Mouse (Mus musculus): Measurements from ENCODE around the gene Zbed5. TPM values are rescaled to one million over a fixed set of nuclear protein-coding genes. Genes with fewer than 3 reads are reported as not detected.

The Zbed5 gene
- polyA plus RNA-seq (2014; fragmentation: Illumina TruSeq; extraction: RNeasy Lipid Tissue Mini Kit (QIAGEN cat#74804); ENCODE audit: low read depth, low replicate concordance), result 1.4 TPM

DNA sequence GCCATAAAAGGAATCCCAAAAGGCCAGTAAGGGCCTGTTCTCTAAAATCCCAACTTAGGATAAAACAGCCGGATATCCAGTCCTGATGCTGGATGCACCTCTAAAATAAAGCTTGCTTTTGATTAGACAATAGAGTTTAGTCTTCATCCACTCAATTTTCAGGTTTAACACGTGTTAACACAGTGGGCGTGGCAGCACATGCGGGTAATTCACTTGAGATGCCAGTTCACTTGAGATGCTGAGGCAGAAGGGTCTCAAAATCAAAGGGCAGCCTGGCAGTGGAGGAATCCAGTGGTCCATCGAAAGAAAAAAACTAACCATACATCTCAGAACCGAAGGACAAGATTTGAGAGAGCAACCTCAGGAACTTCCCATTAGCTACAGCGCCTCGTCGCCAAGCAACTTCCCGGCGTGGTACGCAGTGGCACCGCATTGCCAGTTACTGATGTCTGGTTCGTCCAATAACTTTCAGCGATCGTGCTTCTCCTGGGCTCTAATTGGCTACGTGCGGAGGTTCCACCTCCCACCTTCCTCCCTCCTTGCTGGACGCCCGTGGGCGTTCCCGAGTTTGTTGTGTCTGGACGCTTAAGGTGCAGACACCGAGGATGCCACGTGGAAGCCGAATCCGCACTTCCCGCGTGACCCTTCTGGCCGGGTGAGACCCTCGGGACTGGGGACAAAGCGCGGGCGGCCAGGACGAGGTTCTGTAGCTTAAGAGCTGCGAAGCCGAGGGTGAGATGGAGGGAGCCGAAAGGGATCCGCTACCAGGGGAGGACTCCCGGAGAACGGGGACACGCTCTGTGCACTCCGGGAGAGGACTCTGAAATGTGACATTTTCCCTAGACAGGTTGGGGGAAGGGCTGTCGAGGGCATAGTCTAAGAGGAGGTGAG lies at the start of gene Zbed5:
Gene Zbed5 (plus strand): TSS at position 526 of the 891 bp plus-strand sequence.

DNA sequence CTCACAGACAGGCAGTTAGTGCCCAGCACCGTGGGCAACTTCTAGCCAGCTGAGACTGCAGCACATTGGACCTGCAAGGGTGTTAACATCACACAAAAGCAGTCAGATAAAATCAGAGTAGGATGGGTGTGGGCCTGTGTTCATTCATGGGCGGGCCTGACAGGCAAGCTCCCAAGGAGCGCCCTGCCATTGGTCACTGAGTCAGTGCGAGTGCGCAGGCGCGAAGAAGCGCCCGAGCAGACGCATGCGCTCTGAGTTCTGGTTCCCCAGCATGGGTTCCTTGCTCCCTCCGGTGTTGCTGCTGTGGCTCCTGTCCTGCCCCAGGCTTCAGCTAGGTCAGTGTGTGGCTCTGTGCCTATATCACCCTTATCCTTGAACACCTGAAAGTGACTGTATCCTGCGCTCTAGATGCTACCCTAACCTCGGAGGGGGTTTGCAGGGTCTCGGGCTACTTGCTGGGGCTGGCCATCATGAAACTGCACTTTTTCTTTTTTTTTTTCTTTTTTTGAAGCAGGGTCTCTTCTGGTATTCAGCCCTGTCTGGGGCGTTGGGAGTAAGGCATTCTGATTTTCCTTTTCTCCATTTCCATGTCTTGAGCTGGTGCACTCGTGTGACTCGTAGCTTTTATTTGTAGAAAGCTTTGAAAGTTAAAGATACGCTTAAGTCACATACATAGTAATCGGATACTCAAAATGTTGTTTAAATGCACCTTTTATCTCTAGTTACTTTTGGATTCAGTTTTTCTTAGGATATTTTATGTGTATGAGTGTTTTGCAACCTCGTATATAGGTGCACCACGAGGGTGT lies 48.6 kb upstream of the Zbed5 start, which contains the start of gene Sumf2:
Gene Sumf2 (plus strand): TSS at position 235 of the 806 bp plus-strand sequence.

DNA sequence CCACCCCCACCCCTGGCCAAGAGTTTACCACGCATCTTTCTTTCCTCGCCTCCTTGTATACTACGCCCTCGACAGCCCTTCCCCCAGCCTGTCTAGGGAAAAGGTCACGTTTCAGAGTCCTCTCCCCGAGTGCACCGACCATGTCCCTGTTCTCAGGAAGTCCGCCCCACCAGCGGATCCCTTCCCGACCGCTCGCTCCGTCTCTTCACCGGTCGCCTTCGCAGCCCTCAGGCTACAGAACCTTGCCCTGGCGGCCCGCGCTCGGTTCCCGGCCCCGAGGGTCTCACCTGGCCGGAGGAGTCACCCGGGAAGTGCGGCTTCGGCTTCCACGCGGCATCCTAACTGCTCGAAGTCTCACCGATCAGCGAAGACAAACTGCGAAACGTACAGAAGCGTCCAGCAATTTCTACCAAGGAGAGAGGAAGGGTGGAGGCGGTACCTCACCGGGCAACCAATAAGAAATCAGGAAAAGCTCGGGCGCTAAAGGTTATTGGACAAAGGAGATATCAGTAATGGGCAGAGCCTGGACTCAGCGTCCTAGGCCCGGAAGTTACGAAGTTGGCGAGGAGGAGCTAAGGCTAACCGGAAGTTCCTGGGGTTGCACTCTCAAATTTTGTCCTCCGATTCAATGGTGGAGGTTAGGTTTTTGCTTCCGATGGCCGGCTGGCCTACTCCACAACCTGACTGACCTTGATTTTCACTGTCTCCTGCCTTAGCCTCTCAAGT lies 8.4 kb upstream of the Zbed5 start, which contains the start of gene Chchd2:
Gene Chchd2 (minus strand): TSS at position 560 of the 726 bp plus-strand sequence.

DNA sequence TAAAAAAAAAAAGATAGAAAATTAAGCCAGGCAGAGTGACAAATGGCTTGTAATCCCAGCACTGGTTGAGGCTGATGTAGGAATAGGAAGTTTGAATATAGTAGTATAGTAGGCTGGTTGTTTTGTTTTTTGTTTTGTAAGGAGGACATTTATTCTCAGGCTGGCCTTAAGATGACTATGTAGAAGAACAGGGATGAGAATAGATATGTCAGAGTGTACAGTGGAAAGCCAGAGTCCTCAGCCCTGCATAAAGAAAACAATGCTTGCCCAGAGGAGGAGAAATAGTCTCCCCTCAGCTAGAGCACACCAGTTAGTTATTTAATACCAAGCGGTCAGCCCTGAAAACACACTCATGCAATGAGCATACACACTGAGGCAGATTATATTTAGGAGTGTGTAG lies 2.9 kb downstream of the Zbed5 start, which contains the start of gene Phkg1:
Gene Phkg1 (minus strand): TSS at position 101 of the 400 bp plus-strand sequence.

DNA sequence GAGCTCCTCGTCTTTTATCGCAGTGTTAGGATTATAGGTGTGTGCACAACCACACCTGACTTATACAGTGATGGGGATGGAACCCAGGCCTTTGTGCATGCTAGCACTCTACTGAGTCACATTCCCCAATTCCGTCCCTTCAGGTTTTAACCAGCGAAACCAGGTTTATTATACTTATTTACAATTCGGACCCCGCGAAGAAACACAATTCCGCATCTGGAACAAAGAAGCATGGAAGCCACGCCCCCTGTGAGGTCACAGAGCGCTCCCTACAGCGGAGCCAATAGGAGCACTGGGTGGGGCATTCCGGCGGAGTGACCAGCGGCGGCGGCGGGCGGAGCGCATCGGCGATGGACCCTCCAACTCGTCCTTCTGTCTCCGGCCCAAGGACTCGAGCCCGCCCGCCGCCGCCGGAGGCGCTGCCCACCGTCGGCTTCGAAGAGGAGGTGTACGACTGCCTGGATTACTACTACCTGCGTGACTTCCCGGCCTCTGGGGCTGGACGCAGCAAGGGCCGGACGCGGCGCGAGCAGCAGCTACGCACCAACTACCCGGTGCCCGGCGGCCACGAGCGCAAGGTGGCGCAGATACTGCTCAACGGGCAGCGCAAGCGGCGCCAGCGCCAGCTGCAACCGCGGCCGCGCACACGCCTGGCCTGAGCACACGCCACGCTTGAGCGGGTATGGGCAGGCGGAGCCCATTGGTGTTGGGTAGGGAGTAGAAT lies 12.9 kb downstream of the Zbed5 start, which contains the start of gene Nupr1l:
Gene Nupr1l (plus strand): TSS at position 299 of the 724 bp plus-strand sequence.

DNA sequence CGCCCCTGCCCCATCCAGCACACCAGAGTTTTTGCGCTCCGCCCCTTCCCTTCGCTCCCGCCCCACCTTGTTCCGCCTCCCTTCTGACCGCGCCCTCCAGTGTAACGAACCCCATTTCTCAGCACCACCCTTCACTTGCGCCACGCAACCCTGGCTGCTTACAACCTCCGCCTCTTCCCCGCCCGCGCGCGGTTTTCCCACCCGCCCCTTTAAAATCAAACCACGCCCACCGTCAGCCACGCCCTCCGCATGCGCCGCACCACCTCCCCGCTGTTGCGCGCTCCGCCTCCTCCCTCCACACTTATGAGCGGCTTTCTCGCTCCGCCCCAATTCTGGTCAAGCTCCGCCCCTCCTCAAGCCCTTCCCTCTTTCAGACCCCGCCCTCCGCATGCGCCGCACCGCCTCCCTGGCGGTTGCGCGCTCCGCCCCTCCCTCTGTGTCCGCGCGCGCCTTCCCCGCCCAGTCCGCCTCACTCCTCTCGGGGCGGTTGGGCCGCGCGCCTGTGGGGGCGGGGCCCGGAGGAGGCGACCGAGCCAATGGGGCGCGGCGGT lies 46.0 kb downstream of the Zbed5 start, which contains the start of gene Vkorc1l1:
Gene Vkorc1l1 (plus strand): TSS at position 476 of the 551 bp plus-strand sequence.

Other genes starting within 250 kb of the Zbed5 start
- 1.9 TPM for gene Zfp11, start 225.6 kb upstream of the Zbed5 start, polyA plus RNA-seq (2014; fragmentation: Illumina TruSeq; extraction: RNeasy Lipid Tissue Mini Kit (QIAGEN cat#74804); ENCODE audit: low read depth, low replicate concordance)
- not detected for gene Sept14, start 187.2 kb upstream of the Zbed5 start, polyA plus RNA-seq (2014; fragmentation: Illumina TruSeq; extraction: RNeasy Lipid Tissue Mini Kit (QIAGEN cat#74804); ENCODE audit: low read depth, low replicate concordance)
- gene Mrps17, start 180.2 kb upstream of the Zbed5 start, polyA plus RNA-seq (2014; fragmentation: Illumina TruSeq; extraction: RNeasy Lipid Tissue Mini Kit (QIAGEN cat#74804); ENCODE audit: low read depth, low replicate concordance), result 52.7 TPM
- 12.0 TPM for gene Nipsnap2, start 170.7 kb upstream of the Zbed5 start, polyA plus RNA-seq (2014; fragmentation: Illumina TruSeq; extraction: RNeasy Lipid Tissue Mini Kit (QIAGEN cat#74804); ENCODE audit: low read depth, low replicate concordance)
- 1.5 TPM for gene Psph, start 108.3 kb upstream of the Zbed5 start, polyA plus RNA-seq (2014; fragmentation: Illumina TruSeq; extraction: RNeasy Lipid Tissue Mini Kit (QIAGEN cat#74804); ENCODE audit: low read depth, low replicate concordance)
- gene Sumf2, start 48.7 kb upstream of the Zbed5 start, polyA plus RNA-seq (2014; fragmentation: Illumina TruSeq; extraction: RNeasy Lipid Tissue Mini Kit (QIAGEN cat#74804); ENCODE audit: low read depth, low replicate concordance), result 4.9 TPM
- 591 TPM for gene Chchd2, start 8.3 kb upstream of the Zbed5 start, polyA plus RNA-seq (2014; fragmentation: Illumina TruSeq; extraction: RNeasy Lipid Tissue Mini Kit (QIAGEN cat#74804); ENCODE audit: low read depth, low replicate concordance)
- gene Phkg1, start 2.8 kb downstream of the Zbed5 start, polyA plus RNA-seq (2014; fragmentation: Illumina TruSeq; extraction: RNeasy Lipid Tissue Mini Kit (QIAGEN cat#74804); ENCODE audit: low read depth, low replicate concordance), result not detected
- 2.3 TPM for gene Nupr1l, start 12.8 kb downstream of the Zbed5 start, polyA plus RNA-seq (2014; fragmentation: Illumina TruSeq; extraction: RNeasy Lipid Tissue Mini Kit (QIAGEN cat#74804); ENCODE audit: low read depth, low replicate concordance)
- 40.5 TPM for gene Vkorc1l1, start 46.2 kb downstream of the Zbed5 start, polyA plus RNA-seq (2014; fragmentation: Illumina TruSeq; extraction: RNeasy Lipid Tissue Mini Kit (QIAGEN cat#74804); ENCODE audit: low read depth, low replicate concordance)
- 10.7 TPM for gene Gusb, start 107.3 kb downstream of the Zbed5 start, polyA plus RNA-seq (2014; fragmentation: Illumina TruSeq; extraction: RNeasy Lipid Tissue Mini Kit (QIAGEN cat#74804); ENCODE audit: low read depth, low replicate concordance)
- gene Asl, start 133.5 kb downstream of the Zbed5 start, polyA plus RNA-seq (2014; fragmentation: Illumina TruSeq; extraction: RNeasy Lipid Tissue Mini Kit (QIAGEN cat#74804); ENCODE audit: low read depth, low replicate concordance), result 64.9 TPM
- gene Crcp, start 133.6 kb downstream of the Zbed5 start, polyA plus RNA-seq (2014; fragmentation: Illumina TruSeq; extraction: RNeasy Lipid Tissue Mini Kit (QIAGEN cat#74804); ENCODE audit: low read depth, low replicate concordance), result 14.4 TPM
- 14.5 TPM for gene Tpst1, start 177.6 kb downstream of the Zbed5 start, polyA plus RNA-seq (2014; fragmentation: Illumina TruSeq; extraction: RNeasy Lipid Tissue Mini Kit (QIAGEN cat#74804); ENCODE audit: low read depth, low replicate concordance)
- gene Kctd7, start 249.1 kb downstream of the Zbed5 start, polyA plus RNA-seq (2014; fragmentation: Illumina TruSeq; extraction: RNeasy Lipid Tissue Mini Kit (QIAGEN cat#74804); ENCODE audit: low read depth, low replicate concordance), result 1.0 TPM

Measured in liver, adult 10 weeks (tissue).